Mouse (Mus musculus): ENCODE measurements around the gene 4930426L09Rik. TPM values are rescaled to one million over a fixed set of nuclear protein-coding genes. Genes with fewer than 3 reads are reported as not detected.
A peak's percentile ranks its signal among the peaks of the same experiment; 100 is the strongest.

4930426L09Rik gene
- total RNA-seq, 2 experiments from 2014 or later, result 0.54 to 1.1 TPM

DNA sequence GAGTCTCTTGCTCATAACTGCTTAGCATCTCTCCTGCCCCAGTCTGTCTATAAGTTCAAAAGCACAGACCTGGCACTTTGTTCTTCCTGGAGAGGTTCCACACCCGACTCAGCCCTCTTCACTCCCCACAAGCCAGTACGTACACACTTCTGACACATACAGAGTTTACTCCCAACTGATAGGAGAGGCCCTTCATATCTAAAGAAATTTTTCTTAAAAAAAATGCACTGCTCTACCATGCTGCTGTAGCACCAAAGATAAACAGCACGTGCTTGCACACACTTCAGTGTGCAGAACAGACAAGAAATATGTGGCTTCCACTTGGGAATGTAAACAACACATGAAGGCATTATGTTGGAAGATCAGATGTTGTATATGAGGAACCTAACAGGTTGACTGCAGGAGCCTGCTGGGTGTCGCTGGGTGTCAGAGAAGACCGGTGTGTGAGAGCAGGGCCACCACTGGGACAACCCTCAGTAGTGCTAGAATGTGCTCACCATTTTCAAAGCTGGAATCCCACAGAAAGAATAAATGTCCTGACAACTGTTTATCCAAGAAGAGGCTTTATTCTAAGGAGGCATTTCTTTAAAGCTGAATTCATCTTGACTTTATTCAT lies 29.0 kb upstream of the 4930426L09Rik start:
- no peak for DNase-seq (ENCODE audit: low spot score in 2 of 2)

DNA sequence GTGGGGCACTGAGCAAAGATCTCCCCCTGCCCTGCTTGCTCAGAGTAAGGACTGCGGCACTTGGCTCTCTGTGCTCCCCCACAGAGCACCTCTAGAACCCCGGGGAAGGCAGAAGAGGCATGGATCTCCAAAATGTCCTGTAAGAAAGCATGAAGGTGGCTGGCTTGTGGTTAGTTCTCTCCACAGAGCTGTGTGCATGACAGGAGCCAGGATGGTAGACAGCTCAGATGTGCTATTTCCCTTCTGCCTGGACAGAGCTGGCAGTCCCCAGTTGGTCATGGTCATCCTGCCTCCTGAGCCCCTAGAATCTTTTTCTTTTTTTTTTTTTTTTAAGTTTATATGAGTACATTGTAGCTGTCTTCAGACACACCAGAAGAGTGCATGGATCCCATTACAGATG lies 27.7 kb upstream of the 4930426L09Rik start:
- DNase-seq (ENCODE audit: low spot score in 2 of 2), result no peak

DNA sequence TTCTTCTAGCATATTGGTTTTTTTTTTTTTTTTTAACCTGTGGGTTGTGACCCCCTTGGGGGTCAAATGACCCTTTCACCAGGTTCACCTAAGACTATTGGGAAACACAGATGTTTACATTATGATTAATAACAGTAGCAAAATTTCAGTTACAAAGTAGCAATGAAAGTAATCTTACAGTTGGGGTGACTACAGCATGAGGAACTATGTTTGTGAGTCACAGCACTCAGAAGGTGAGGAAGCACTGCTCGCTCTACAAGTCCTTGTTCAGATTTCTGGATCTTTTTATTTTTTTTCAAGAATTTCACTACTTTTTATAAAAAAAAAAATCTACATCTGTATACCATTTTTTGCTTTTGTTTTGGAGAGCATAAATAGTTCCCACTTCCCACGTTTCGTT lies 26.6 kb upstream of the 4930426L09Rik start:
- DNase-seq (ENCODE audit: low spot score in 2 of 2), result no peak

DNA sequence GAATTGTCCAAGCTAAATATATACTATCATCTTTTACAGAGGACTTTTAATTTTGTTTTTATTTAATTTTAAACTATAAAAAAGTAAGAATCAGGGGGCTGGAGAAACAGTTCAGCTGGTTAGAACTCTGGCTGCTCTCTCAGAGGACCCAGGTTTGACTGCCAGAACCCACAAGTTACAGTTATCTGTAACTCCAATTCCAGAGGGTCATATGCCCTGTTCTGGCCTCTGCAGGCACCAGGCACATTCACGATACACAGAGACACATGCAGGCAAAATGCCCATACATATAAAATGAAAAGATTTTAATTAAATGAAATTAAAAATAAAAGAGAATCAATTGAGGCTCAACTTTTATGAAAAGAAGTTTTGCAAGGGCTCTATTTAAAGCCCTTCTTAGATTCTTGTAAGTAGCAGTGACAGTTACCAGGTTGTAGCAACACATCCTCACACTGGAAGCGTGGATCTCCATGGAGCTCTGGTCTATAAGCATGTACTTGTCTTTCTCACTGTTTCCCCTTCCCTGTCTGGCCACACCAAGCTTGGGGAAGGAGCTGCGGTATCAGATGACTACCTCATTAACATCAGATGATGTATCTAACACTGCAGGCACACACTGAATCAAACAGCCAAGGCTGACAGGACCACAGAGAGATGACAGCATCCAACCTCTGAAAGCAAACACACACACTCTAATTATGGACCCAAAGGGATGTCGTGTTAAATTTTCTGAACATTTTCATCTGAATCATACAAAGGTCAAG lies 23.1 kb upstream of the 4930426L09Rik start:
- no peak for DNase-seq (ENCODE audit: low spot score in 2 of 2)

DNA sequence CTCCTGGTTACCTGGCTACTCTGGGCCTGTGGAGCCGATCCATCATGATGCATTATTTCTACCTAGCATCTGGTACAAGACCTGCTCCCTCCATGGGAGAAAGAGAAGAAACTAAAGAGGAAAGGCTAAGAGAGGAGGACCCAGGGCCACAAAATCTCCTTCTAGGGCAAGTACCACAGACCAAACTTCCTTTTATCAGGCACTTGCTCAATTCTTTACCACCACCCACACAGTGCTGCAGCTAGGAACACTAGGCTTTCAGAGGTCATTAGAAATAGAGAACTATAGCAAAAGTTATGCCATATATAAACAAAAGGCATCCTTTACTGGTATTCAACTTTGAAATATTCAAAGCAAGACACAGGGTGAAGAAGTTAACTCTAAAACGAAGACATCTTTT lies 22.0 kb upstream of the 4930426L09Rik start:
- DNase-seq (ENCODE audit: low spot score in 2 of 2), result no peak

DNA sequence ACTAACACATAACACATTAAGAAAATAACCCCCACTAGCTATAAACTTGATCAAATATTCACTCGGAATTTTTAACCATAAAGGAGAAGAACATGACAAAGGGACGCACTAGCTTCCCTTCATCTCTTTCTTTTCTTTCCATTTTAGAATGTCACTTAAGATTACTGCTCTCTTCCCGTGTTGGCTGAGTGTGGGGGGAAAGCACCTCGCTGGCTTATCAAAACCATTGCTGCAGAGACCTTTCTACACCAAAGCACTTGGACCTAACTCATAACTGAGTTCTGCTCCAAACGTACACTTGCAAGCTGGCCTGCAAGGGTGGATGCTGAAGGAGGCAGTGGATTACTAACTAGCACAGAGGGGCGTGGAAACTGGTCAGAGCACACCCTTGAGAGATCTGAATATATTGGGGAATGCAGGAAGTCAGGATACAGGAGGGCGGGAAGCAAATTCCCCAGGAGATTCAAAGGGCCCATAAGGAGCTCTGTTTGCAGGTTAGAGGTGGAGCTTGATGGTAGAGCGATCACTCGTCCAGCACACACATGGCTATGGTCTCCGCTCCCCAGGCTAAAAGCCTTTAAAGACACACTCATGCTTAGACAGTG lies 20.8 kb upstream of the 4930426L09Rik start:
- DNase-seq (ENCODE audit: low spot score in 2 of 2), result no peak

DNA sequence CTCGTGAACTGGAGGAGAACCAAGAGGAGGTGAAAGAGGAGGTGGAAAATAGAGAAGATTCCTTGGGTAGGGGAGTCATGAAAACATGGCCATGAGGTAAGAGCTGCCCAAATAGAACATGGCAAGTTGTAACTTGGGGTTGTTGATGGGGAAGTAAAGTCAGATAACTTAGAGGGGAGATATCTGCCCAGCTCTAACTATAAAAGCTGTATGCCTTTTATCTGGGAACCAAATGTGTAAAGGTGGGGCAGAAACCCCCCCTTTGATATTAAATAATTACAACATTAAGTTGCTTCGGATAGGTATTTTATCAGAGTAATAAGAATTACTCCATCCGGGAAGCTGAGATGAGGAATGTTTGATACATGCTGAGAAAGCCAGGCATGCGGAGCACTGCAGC lies 19.1 kb upstream of the 4930426L09Rik start:
- DNase-seq (ENCODE audit: low spot score in 2 of 2), result no peak

DNA sequence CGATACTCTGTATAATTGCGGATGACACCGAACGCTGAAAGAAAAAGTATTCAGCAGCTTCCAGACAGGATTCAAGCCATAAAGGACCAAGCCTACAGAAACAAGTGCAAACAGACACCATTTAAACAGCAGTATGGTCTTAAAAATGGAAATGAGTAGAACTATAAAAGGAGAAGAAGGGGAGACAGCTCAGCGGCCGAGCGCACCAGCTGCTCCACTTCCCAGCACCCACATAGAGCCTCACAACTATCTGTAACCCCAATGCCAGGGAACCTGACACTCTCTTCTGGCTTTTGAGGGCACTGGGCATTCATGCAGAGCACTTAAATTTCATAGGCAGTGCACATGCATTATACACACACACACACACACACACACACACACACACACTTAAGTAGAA lies 18.5 kb upstream of the 4930426L09Rik start:
- DNase-seq (ENCODE audit: low spot score in 2 of 2), result no peak

DNA sequence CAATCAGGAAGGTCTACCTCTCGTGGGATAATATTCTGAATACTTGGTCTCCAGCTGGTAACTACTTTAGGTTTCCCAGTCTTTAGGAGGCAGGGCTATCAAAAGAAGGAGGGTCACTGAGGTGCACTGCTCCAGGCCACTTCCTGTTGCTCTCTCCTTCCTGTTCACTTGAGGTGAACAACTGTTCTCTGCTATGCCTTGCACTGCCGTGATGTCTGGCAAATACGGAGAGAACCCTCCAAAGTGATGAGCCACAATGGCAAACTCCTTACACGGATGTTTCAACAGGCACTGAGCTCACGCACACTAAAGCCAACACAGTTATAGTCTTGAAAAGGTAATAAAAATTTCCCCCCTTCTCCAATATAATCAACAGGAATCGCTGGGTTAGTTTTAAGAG lies 15.6 kb upstream of the 4930426L09Rik start:
- no peak for DNase-seq (ENCODE audit: low spot score in 2 of 2)

DNA sequence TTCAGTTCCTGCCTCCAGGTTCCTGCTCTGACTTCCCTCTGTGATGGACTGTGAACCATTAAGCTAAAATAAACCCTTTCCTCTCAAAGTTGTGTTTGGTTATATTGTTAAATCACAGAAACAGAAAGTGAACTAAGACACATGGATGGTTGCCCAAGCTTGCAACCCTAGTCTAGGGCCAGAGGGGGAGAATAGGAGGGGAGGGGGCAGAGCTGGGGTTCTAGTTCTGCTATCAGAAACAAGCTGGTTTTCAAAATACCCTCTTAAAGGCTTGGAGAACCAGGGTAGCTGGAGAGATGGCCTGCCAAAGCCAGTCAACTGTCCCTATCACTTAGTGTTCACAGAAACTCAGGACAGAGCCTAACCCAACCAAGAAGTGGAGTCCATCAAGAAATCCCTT lies 14.6 kb upstream of the 4930426L09Rik start:
- DNase-seq (ENCODE audit: low spot score in 2 of 2), result no peak

DNA sequence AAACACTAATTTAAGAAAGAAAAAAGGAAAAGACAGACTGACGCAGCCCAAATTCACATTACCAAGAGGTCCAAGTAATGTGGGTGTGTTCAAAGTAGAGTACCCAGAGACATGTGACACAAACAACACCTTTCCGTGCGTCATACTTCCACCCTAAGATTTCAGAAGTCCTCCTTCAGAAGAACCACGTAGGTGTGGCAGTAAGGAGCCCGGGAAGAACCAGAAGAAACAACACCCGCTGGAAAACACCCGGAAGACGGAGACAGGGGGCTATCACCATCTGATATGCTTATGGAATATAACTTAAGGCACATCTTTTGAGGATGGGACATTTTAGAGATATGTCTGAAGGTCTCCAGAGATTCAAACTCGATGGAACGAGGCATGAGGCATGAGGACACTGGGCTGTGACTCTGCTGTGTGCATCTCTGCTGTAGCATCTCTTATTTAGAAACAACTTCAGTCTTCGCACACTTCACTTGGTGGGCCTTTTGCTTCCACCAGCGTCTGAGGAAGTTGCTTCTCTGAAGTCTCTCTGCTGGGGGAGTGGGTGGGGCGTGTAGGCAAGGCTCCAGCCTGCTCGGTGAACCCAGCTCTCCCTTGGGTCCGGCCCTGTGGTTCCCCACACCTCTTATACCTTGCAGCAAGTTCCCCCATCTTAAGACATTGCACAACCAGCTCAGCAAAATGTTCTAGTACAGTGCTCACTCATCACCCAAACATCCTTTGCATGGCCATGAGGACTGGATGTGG lies 13.9 kb upstream of the 4930426L09Rik start:
- DNase-seq (ENCODE audit: low spot score in 2 of 2), result no peak

DNA sequence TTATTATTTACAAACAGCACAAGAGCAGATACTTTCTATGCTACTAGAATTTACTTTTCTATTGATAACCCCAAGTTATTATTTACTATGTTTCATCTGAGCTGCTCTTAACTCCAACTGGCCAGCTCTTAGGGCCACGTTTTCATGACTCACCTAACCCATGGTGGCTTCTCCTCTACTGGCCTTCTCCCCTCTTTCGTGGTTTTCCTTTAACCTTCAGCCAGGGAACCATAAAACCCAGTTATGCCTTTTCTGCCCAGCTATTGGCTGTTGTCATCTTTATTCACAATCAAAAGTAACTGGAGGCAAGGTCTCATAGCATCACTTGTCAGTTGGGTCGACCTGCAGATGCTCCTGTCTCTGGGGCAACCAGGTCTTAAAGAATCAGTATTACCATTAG lies 12.6 kb upstream of the 4930426L09Rik start:
- no peak for DNase-seq (ENCODE audit: low spot score in 2 of 2)

DNA sequence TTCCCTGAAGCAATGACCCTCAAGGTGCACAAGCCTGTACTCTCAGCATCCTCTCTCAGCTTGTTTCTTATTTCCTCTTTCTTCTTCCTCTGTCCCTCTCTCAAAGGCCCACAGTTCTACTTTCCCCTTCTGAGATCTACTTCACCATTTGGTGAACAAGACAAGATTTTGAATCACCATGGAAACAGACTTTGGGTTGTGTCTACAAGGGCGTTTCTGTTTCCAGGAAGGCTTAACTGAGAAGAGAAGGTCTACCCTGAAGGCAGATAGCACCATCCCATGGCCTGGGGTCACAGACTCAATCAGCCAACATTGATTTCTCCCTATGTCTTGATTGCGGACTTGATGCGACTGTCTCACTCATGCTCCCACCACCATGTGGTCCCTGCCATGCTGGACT lies 9.3 kb upstream of the 4930426L09Rik start:
- DNase-seq (ENCODE audit: low spot score in 2 of 2), result no peak

DNA sequence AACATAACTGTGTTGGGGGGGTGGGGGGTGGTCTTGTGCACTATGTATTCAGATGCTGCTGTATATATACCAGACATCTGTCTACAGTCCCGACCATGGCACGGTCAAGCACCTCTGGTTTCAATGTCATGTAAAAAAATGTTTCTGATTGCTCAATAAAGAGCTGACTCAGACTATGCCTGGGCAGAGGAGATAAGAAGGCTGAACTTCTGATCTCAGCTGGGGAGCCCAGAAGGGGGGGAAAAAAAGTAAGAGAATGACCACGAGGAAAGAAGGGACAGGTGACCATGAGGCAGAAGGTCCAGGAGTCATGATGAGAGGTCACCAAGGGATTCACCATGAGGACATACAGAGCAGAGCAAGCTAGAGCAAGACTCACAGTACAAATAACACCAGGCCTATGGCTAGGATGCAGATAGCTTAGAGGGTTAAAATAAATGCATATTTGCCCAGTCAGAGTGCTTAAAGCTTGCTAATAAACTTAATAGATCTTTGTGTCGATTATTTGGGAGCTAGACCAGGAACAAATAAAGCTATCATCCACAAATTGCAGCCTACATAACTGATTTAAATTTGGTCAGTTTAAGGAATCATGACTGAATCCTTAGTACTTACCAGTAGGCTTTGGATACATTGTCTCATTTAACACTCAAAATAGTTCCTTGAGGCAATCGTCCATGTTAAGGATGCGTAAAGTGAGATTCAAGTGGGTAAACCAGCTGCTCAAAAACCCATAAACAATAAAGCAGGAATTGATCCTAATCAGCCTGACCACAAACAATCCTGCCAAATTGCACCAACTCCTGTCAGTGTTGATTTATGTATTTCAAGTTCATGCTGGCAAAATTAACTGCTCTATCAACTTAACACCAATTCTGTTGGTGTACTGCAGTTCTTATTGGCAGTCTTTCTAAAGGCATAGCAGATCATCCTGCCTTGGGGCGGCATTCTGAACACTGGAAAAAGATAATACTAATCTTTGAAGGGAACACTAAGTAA lies 5.3 kb upstream of the 4930426L09Rik start:
- no peak for DNase-seq (ENCODE audit: low spot score in 2 of 2)

DNA sequence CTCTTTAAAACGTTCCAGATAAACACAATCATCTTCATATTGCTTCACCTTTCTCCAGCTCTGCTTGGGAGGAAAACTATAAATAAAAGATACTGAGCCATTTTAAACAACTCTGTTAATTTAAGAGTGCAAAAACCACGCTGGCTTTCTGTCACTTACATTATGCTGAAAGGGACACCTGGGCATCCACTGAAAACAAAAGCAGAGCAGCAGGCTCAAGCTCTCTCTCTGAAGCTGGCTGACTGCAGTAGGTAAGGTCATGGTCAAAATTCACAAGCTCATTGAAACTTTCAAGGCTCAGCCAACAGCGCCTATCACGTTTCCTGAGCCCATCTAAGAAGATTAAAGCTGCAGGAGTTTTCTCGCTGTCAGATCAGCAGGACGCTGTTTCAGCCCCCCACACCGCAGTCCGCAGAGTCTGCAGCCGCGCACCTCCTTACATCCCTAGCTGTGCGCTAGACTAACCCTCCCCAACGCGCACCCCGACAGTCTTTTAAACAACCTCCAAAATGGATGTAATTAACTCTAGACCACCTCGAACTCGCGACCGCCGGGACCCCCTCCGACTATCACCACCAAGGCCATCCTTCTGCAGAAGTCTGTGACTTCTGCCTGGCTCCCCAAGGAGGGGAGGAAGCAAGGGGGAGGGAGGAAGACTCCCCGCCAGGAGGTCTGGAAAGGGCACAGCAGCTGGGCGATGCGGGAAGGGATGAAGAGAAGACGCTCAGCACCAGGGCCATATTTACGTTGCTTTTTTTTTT lies 1.5 kb upstream of the 4930426L09Rik start:
- DNase-seq (ENCODE audit: low spot score in 2 of 2), result peak; percentile 19 to 30

DNA sequence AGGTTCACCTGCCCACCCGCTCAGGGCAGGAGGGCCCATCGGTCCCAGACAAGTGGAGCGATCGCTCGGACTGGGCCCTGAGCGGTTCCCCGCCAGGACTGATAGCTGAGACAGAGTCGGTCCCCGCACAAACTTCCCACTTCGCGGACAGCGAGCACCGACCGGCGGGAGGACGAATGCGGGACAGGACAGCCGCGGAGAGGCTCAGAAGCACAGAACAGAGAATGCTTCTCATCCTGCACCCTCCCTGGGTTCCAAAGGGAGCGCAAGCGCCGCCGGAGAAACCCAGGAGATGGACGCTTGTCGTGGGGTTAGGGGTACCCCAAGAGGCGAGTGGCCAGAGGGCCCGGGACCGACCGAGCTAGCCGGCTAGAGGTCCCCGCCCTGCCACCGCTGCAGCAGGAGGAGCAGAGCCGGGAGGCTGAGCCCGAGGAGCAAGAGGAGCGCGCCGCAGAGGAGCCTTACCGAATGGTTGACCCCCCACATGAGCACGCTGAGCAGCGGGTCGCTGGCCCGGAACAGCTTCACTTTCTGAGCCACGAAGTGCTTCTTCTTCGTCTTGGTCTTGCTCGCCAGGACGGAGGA lies 664 bp upstream of the 4930426L09Rik start:
- DNase-seq (ENCODE audit: low spot score in 2 of 2), result peak; percentile 56 to 67

DNA sequence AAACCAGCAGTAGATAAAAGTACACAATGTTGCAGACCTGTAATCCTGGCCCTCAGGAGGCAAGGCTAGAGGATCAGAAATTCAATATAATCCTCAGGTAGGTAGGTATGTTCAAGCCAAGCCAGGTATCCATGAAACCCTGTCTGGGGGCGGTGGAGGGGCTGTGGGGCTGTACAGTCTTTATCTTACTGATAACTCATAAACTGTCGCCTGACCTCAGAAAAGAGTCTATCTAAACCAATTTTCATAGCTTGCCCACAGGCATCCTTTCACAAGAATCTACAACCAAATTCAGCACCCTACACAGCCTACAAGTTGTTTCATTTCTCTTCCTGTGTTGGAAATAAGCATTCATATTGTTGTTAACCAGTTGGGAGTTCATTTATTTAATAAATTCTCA lies 1.3 kb downstream of the 4930426L09Rik start:
- DNase-seq (ENCODE audit: low spot score in 2 of 2), result no peak

DNA sequence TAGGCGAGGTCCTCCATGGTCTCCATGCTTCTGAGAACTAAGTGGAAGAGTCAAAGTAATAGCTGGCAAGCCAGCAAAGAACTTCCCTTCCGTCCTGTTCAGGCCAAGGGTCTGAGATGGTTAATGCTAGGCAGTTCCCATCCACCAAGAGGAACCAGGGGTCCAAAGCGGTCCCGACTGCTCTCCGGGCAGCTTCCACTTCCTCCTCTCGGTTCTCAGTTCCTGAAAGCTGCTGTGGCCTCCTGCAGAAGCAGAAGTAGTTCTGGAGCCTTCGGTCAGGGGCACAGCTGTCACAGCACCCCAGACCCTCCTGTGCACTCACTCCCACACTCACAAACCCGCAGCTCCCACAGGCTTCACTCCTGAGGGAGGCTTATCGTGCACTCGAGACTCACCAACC lies 6.7 kb downstream of the 4930426L09Rik start:
- peak in 1 of 2 experiments; percentile 19 for DNase-seq (ENCODE audit: low spot score in 2 of 2)

DNA sequence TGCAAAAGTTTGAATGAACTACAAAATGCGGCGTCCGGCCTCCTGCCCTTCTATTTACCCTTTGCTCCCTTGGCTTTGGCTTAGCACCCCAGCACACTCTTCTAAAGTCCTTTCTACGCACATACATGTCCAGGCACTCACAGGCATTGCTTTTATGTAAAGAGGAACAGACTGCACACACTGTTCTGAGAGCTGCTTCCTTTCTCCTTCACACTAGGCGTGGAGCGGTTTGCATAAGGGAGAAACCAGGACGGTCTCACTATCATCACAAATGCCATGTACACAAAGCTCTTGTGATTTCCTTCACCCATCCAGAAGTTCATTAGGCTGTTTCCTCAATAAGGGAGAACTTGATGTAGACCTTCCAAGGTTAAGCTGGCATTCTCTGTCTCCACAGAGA lies 8.0 kb downstream of the 4930426L09Rik start:
- DNase-seq (ENCODE audit: low spot score in 2 of 2), result no peak

DNA sequence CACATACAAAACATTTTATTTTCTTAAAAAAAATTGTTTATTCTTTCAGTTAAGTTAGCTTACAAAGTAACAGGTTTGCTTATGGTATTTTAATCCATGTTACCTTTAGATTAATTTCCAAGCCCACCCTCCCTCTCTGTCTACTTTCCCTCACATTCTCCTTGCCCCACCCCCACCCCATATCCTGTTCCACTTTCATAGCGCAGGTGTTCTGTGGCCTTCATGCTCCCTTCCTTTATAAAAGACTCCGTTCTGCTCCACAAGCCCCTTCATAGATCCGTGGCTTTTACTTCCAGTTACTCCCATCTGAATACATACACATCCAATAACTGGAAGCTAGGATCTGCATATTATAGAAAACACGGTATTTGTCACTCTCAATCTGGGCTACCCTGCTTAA lies 9.4 kb downstream of the 4930426L09Rik start:
- DNase-seq (ENCODE audit: low spot score in 2 of 2), result no peak
